Mouse (Mus musculus) mouse embryonic stem cell (cell line): ENCODE results near the gene Inpp5d.
"Not testable (repeated sequence)": the region's sequence is repeated elsewhere in the genome, so short reads cannot be mapped to it uniquely, and the experiment has no call there.

Source experiments
- in situ Hi-C, 2 experiments: fragments of 300-500 bp; cut with MboI; formaldehyde crosslinking; loops; 1 replicate in 1 of 2; 3 replicates in 1 of 2; pipeline ENCODE4 v1.14.3; 2019 to 2020; ENCODE audit warnings: low sequenced_read_pairs in 2 of 2, low pct_unique_long_range_greater_than_20kb in 1 of 2, mixed read lengths in 1 of 2; ENCODE audit not compliant: unreplicated experiment in 1 of 2

Gene Inpp5d

DNA sequence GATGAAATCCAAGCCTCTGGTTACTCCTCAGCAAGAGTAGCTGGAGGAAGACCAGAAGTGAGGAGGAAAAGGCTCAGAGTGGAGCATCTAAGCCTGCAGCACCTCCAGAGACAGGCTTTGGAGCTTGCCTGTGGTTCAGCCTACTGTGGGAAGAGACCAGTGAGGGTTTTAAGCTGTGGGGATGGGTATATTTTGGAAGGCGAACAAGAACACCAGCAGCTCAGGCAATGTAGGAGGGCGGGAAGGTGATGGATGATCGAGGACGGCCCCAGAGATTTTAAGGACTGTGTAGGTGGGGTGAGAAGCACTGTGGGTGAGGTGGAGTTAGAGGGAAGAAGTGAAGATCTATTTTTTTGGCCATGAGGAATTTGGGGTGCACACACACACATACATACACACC, 60.8 kb downstream of the Inpp5d start:
- in situ Hi-C loops, result no loop called here

DNA sequence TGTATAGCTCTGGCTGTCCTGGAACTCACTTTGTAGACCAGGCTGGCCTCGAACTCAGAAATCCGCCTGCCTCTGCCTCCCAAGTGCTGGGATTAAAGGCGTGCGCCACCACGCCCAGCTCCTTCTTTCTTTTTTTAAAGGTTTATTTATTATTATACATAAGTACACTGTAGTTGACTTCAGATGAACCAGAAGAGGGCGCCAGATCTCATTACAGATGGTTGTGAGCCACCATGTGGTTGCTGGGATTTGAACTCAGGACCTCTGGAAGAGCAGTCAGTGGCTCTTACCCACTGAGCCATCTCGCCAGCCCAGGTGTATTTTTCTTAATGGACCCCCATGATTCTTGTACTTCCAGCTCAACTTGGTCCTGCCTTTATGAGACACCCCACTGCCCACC, 62.4 kb downstream of the Inpp5d start:
- in situ Hi-C loops, result not testable (repeated sequence)

DNA sequence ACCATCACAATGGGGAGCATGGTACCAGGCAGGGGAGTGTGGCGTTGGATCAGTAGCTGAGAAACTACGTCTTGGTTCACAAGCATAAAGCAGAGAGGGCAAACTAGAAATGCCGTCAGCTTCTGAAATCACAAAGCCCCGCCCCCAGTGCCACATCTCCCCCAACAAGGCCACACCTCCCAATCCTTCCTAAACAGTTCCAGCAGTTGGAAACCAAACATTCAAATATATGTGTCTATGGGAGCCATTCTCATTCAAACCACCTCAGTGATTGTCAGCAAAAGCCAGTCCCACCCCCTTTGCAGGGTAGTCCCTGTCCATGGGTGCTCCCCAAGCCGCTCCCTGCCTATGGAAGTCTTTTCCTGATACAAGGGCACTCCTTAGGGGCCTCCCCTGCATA, 64.0 kb downstream of the Inpp5d start:
- in situ Hi-C loops, result no loop called here

DNA sequence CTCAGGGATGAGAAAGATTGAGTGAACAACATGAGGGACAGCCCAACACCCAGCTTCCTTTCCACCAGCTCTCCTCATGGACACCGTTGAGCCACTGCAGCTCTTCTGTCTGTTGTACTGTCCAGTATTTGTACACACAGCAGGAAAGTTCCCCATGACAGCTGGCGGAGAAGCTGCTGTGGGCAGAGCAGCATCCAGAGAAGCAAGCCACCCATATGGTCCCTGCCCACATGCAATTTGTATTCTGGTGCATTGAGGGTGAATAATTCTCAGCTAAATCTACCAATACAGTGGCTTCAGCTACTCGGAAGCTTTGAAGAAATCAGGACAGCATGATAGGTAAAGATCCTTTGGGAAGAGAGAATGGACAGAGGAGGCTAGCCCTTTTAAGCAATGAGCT, 64.7 kb downstream of the Inpp5d start:
- in situ Hi-C loops, result no loop called here

DNA sequence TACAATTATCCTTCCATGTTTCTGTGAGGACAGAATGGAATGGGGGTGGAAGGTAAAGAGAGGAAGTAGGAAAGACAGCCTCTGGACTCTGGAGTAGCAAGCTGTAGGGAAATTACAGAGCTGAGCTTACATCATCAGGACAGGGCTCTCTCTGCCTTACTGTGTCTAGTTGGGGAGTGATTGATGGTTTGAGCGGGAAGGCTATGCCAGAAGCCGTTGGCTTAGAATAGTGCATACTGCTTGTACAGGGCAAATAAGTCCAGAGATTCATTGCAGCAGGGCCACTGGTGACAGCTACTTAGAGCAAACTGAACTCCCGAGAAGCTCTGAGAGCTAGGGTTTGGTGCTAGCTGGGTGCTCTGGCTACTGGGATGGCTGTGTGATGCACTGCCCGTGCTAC, 66.2 kb downstream of the Inpp5d start:
- in situ Hi-C loops, result no loop called here

DNA sequence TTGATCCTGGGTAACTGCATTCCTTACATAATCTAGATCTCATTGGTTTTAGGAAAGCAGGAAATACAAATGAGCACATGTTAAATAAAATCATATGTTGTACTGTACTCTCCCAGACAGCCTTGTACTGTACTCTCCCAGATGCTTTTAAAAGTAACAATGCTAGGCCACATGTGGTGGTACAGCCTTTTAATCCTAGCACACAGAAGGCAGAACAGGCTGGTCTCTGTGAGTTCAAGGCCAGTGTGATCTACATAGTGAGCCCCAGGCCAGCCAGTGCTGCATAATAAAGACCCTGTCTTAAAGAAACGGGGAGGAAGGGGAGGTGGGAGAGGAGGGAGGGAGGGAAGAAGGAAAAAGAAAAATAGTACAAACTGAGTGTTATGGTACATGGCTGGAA, 66.9 kb downstream of the Inpp5d start:
- in situ Hi-C loops, result no loop called here

DNA sequence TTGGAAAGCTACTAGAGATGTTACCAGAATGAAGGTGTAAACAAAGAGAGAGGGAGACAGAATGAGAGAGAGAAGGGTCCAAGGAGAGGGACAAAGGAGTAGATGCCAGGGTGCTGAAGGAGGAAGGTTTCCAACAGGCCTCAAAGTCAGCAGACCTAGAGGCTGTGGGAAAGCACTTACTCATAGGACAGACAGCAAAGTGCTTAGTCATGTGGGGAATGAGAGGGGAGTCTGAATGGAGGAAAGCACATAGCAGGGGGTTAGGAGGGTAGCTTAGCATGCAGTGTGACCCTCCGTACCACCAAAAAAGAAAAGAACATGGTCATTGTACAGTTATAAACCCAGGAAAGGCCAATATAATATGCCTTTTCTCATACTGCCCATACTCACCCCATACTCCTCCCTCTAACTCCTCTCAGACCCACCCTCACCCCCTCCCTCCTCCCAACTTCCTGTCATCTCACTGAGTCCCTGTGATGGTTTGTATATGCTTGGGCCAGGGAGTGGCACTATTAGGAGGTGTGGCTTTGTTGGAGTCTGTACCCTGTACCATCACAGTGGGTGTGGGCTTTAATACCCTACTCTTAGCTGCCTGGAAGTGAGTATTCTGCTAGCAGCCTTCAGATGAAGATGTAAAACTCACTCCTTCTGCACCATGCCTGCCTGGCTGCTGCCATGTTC, 69.7 kb downstream of the Inpp5d start:
- in situ Hi-C loops, result no loop called here

DNA sequence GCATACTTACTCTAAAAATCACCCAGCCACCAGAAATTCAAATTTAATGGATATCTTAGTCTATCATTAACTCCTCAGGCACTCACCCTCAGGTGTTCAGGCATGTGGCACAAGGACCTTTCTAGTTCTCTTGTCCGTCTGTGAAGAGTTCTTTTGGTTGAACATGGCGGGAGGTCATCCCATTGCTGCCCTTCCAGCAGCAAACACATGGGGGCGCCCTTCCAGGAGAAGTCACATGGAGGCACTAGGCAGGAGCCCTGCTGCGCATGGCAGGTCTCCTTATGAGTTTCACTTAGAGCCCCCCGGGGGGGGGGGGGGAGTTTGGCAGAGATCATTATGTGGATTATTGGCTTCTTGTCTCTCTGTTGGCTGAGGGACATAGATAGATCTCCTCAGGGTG, 76.2 kb downstream of the Inpp5d start:
- in situ Hi-C loops, result no loop called here

DNA sequence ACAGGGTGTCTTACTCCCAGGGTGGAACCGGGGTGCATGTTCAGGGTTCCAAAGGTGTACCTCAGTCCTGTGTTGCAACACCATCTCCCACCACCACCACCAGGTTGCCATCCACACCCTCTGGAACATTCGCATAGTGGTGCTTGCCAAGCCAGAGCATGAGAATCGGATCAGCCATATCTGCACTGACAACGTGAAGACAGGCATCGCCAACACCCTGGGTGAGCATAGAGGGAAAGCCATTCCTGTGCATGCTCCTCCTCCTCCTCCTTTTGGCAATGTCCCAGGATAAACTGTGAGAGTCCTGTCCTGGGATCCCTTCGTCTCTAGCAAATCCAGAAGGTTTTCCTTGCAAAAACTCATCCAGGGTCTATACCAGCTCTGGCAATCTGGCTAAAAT, 77.9 kb downstream of the Inpp5d start:
- in situ Hi-C loops, result no loop called here

DNA sequence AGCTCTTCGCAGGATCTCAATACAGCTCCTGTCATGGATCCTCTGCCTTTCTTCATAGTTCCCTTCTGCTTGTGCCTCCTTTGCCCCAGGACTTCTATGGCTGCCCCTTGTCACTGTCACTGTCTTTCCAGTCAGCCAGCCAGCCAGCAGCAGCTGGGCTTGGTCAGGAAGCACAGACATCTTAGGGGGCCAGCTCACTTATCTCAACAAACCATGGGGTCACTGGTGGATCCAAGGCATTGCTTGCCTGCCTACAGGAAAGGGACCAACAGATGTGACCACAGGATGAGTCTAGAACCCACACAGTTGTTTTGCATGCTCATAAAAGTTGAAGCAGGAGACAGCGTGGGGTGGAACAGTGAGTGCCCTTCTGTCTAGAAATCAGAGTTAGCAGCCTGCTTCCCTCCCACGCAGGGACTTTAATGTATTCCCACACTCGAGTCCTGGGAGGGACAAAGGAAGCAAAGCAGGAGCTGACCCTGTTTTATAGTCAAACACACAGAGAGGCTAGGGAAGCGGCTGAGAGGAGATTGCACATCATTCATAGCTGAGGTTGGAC, 79.9 kb downstream of the Inpp5d start:
- in situ Hi-C loops, result loop anchor here in 1 of 2 experiments (5.0 kb wide), 1 partner anchor 57 kb away; the partner anchor contains the start of gene Atg16l1

DNA sequence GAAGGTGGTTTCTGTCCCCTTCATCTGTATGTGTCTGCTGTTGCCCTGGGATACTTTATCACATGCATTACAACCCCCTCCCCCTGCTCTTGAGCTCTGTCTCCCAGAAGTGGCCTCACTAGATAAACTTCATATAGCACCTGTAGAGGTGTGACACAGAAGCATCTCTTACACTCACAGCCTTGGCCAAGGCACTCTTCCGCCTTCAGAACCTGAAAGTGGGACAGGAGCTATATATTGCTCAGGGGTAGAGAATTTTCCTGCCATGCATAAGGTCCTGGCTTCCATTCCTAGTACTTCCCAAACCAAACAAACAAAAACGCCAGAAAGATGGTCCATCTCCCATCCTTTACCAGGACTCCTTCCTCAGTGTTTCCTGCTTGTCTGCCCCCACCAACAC, 84.1 kb downstream of the Inpp5d start:
- in situ Hi-C loops, result loop anchor here in 1 of 2 experiments (5.0 kb wide), 1 partner anchor 53 kb away; the partner anchor contains the start of gene Atg16l1

DNA sequence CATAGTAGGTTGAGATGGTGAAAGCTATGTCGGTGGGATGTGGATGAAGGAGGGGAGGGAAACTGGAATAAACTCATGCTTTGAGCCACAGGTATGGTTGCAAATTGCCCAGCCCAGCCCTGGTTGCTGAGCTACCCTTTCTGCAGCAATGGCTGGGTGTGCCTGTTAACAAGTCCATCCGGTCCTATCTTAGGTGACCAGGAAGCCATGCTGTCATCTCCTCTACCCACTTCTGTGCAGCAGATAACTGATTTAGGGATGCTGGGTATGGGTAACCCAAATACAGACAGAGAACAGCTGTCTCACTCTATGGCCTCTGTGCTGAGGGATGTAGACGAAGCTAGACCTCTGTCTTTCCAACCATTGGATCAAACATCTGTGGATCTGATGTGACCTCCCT, 86.2 kb downstream of the Inpp5d start:
- in situ Hi-C loops, result no loop called here

DNA sequence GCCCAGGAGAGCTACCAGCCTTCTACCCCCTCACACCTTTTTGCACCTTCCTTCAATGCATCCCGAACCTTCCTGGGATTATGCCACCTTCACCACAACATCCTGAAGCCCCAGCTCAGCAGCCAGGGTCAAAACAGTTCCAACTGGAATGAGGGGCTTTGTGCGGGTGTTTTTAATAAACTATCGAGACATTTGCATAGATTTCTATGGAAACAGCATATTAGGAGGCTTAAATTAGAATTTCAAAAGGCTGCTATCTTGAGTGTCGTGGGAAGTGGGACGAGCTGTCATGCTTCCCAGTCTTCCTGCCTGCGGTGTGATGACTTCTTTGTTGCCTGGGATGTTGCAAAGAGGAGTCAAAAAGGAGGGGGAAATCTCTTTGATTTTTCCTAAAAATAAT, 88.9 kb downstream of the Inpp5d start:
- in situ Hi-C loops, result no loop called here

DNA sequence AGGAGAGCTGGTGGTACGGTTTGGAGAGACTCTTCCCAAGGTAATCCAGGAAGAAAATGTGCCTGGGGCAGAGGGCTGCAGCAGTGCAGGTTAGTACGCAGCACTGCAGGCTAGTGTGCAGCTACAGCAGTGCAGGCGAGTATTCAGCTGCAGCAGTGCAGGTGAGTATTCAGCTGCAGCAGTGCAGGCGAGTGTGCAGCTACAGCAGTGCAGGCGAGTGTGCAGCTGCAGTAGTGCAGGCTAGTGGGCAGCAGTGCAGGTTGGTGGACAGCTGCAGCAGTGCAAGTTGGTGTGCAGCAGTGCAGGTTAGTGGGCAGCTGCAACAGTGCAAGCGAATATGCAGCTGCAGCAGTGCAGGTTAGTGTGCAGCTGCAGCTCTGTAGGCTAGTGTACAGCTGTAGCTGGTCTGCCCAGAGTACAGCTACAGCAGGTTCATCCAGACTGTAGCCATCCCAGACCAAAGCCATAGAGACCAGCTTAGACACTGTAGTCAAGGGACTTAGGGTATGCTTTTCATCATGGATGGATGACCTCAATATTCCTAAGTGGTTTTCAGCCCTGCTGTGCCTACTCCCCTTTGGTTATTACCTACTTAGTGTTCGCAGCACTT, 89.7 kb downstream of the Inpp5d start:
- in situ Hi-C loops, result no loop called here

DNA sequence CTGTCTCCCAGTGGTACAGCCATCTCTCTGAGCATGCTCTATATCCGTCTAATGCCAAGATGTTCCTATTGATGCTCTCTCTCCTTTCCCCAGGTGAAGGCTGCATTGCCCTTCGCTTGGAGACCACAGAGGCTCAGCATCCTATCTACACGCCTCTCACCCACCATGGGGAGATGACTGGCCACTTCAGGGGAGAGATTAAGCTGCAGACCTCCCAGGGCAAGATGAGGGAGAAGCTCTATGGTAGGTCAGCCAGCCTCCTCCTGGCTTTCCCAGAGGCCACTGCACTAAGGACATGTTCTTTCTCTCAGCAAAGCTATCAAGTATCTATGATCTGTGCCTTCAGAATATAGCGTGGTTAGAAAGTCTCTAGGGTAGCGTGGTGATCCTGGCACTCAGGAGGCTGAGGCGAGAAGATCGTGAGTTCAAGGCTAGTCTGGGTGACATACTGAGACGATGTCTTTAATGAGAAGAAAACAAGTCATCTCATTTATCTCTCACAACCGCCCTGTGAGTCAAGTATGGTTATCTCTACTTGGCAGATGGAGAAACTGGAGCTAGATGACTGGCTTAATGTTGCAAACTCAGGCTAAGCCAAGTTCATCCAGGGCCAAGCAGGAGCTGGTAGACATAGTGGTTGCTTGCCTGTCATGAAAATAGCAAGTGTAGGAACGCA, 92.0 kb downstream of the Inpp5d start:
- in situ Hi-C loops, result no loop called here

DNA sequence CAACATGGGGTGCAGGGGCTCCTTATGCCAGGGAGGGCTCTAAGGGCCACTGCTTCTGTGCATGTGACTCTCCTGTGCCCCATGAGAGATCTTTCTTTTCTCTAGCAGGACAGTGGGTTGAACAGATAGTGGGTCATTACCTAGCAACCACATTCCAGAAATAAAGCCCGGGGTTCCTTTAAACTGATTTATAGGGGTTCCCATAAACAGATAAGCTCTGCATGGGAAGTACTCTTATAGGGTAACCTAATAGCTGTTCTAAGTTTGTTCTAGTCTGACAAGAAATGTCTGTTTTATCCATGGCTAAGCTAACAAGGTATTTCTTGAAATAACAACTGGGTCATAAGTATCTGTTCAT, 92.5 kb downstream of the Inpp5d start:
- in situ Hi-C loops, result no loop called here

DNA sequence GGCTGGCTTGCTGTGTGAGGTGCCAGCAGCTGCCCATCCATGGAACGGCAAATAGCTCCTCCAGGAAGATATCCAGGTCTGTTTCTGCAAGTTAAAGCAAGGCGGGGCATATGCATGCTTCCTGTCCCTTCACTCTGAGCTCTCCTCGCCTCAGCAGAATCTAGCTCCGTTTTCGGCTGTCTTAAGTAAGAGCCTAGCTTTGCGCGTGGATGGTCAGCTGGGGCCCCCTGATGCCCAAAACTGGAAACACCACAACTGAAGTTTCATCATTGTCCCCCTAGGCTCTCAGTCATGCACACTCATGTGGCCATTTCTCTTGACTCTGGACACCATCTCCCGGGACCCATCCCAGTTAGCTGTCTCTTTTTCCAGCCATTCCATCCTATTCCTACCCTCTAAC, 101.3 kb downstream of the Inpp5d start:
- in situ Hi-C loops, result no loop called here

DNA sequence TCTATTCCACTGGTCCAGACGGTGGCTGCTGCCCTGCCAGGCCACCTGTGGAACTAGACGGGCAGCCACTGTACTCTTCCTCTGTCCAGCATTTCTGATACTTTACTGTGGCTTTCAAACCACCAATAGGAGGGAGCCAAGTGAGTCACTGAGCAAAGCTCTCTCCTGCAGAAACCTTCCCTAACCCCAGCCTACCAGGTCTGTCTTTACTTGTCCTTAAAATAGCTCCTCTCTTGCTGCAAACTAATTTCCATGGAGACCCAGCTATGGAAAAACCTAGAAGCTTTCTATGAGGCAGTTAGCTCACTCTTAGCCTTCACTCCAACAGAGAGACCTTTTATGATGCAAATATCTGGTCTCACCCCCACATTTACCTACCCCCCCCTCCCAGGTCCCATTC, 102.0 kb downstream of the Inpp5d start:
- in situ Hi-C loops, result no loop called here

DNA sequence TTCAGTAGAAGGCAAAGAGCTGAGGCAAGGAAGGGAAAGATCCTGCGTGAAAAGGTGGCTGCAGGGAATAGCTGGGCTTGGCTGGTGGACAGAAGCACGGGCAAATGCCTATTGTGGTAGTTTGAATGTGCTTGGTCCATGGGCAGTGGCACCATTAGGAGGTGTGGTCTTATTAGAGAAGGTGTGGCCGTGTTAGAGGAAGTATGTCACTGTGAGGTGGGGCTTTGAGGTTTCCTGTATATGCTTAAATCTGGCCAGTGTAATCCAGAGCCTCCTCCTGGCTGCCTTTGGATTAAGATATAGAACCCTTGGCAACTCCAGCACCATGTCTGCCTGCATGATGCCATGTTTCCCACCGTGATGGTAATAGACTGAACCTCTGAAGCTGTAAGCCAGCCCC, 103.2 kb downstream of the Inpp5d start:
- in situ Hi-C loops, result no loop called here

DNA sequence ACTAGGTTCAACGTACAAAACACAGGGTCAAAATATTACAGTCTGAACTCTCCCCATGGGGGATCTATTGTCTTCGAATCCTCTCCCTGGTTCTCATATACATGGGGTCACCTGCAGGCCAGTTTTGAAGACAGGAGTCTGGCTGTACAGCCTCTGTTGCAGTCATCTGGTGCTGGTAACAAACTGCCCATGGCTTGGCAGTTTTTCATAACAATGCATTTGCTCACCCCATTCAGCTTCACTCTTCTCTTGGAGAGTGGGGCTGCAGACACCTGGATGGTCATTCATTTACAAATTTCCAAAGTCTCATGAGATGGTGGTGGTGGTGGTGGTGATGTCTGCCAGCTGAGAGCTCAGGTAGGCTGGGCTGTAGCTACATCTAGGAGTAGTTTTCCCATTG, 109.0 kb downstream of the Inpp5d start:
- in situ Hi-C loops, result no loop called here
